Mouse (Mus musculus) gastrocnemius, adult 2 months (tissue): ENCODE measurements around the gene Scube1. TPM values are rescaled to one million over a fixed set of nuclear protein-coding genes. Genes with fewer than 3 reads are reported as not detected.

Experiments used
- DNase-seq: peaks from one replicate; pipeline ENCODE4 v3.0.0; 2022
- H3K27ac ChIP-seq: fragments of 200-600 bp; 2 replicates; pipeline ENCODE4 v1.8.1; 2022; ENCODE audit warnings: mild to moderate bottlenecking
- H3K4me3 ChIP-seq: fragments of 200-600 bp; 2 replicates; pipeline ENCODE4 v1.8.1; 2022; ENCODE audit warnings: mild to moderate bottlenecking, moderate library complexity
- CTCF ChIP-seq: fragments of 200-600 bp; IDR thresholded peaks from 2 replicates; pipeline ENCODE4 v1.8.1; 2022; ENCODE audit warnings: antibody characterized with exemption, mild to moderate bottlenecking, moderate library complexity
- intact Hi-C: fragments of 180-260 bp; cut with DNase I; formaldehyde crosslinking; loops from one replicate; pipeline ENCODE4 v1.15.1; 2025
- total RNA-seq, 2 experiments: library from RNA; stranded (reverse); gene quantifications; 2 replicates each; pipeline ENCODE4 v1.2.3; 2021

Scube1 gene
- total RNA-seq, 2 experiments from 2014 or later: 0.18 to 0.45 TPM

DNA sequence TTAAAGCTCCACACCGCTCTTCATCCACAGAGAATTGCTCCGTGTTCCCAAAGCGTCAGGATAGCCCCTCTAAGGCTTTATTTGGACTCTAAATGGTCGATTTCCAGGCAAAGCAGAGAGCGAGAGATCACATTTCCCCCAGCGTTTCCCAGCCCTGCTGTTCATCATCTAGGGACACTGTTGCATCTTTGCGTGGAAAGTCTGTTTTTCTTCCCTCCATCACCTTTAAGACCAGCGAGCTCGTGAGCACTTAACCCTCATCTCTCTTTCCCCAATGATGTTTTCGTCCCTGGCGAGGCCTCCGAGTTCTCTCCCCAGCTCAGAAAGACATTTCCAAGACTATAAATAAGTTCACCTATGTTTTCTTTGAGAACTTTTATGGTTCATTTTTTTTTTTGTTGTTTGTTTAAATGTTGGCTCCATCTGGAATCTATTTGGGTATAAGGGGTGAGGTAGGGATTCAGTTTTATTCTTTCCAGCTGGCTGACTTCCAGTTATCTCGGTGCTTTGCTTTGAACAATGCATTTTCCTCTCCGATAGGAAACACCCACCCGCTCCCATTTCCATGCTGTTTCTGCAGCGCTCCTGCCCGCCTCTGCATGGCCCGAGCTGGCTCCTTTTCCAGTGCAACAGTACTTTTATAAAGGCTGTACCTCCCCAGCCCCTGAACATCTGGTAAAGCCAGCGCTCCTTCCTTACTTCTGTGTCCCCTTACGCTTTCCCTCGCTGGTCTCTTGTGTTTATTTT lies 16.0 kb upstream of the Scube1 start:
- no peak overlapping the region for H3K4me3 ChIP-seq
- intact Hi-C loops: no loop called here
- TF ChIP-seq CTCF: no peak
- peak overlapping the region; percentile 38; the same call in 1 of the 2 replicates for H3K27ac ChIP-seq
- no peak for DNase-seq

DNA sequence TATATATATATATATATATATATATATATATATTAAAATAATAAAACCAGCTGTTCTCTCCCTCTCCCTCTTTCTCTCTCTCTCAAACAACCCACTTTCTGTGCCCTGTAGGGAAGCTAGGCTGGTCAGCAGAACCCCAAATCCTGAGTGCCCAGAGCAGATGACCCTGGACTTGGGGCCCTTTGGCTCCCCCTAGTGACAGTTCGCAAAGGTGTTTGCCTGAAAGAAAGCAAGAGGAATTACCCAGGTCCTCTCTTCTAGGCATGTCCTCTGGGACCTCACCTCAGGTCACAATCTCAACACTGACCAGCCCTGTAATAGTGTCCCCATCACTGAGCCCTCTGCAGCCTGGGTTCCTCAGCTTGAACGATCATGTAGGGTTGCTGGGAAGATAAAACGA lies 2.8 kb upstream of the Scube1 start:
- peak; percentile 63 for DNase-seq
- intact Hi-C loops: loop anchor here (1.0 kb wide), 1 partner anchor 63 kb away; no protein-coding TSS in a partner anchor
- peak; percentile 81 for TF ChIP-seq CTCF
- H3K4me3 ChIP-seq: no peak overlapping the region
- H3K27ac ChIP-seq: no peak overlapping the region

DNA sequence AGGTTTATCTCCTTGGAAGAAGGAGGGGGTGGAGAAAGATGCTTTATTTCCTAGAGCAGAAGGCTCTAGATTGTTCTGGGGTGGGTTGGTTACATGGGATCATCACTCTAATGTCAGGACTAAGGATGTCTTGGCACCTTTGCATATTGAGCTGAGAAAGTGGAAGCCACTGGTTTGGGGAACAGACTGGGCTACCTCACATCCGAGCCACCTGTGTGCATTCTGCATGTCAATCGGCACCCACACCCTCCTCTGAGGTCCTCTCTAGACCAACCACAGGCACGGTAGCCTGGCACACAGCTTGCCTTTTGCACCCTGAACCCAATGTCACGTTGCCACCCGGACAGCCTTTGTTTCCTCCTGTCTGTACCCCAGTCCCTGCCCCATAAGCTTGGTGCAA lies 1.9 kb upstream of the Scube1 start:
- H3K4me3 ChIP-seq: no peak overlapping the region
- no peak for DNase-seq
- intact Hi-C loops: loop anchor here (1.0 kb wide), 1 partner anchor 62 kb away; no protein-coding TSS in a partner anchor
- H3K27ac ChIP-seq: no peak overlapping the region
- no peak for TF ChIP-seq CTCF

DNA sequence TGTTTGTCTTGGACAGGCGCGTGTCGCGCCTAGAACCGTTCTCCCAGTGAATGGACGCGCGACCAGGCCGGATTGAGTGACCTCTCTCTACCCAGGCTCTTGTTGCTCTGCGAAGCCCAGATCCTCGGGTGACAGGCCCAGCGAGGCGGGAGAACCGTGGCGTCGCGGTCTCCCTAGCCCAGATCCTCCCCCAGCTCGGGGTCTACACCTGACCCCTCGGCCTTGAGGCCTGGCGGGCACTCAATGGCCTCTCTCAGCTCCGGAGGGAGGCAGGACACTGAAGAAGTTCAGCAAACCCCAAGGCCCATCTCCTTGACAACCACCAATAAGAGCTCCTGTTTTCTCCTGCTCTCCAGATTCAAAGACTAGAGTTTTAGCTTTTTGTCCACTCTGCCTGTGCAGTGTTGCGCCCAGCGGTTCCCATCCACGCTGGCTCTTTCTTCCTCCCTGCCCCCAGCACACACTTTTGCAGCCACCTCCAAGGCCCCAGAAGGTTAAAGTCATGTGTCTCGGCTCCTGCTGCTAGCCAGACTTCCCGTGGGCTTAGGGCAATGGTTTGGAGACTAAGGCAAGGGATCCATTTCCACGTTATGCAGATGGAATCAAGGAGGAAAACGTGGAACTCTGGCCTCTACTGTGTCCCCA lies 857 bp upstream of the Scube1 start:
- no peak for DNase-seq
- Histone ChIP-seq H3K4me3 (peak overlapping the region; percentile 81), H3K27ac (no peak overlapping the region)
- intact Hi-C loops: no loop called here
- TF ChIP-seq CTCF: no peak

DNA sequence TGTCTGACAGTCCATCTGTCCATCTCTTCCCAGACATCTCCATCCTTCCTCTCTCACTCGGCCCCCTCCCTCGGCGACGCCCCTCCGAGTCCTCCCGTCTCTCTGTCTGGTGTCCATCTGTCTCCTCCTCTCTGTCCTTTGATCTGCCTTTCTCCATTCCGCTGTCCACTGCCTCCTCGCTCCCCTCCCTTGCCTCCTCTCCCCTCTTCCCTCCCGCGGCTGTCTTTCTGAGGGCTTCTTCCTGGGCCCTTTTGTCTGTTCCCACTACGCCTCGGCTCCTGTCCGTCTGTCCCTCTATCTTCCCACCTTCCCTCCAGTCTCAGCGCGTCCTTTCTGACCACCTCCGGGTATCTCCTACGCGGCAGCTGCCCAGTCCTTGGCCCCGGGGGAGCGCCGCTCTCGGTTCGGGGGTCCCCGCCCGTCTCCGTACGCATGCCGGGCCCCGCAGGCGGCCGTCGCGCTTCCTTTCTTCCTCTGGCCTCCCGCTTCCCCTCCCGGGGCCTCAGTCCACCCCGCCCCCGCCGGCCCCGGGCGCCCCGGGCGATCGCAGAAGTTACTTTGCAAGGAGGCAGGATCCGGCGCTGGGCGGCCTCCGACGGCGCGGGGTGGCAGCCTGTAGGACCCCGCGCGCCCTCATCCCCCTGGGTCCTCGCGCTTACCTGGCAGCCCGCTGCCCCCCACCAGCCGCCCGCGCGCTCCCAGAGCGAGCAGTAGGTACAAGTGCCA lies 498 bp downstream of the Scube1 start:
- intact Hi-C loops: no loop called here
- TF ChIP-seq CTCF: no peak
- no peak for DNase-seq
- no peak overlapping the region for H3K27ac ChIP-seq
- H3K4me3 ChIP-seq: peak overlapping the region; percentile 81

DNA sequence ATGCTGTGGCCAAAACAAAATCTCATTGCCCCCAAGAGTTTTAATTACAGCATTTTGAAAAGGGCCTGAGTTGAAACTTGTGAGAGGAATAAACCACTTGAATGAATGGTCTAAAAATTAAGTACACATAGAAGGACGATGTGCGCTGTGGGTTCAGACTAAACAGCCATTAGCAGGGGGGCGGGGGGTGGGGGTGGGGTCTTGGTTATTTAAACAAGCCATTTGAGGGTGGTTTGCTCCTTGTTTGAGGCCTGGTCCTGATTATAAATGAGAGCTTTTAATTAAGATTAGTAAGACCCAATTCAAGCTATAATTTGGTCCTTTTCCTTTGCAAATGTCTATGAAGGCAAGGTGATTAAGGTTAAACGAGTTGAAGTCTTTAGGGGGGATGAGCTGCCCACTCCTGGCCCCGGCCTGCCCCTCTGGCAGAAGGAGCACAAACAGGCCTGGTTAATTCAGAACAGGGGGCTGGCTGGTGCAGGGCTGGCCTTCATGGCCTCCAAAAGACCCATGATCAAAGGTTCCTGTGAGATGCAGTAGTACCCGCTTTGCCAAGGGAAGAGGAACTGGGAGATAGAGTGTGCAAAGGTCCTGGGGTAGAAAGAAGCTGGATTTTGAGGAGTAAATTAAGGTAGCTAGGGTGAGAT lies 9.1 kb downstream of the Scube1 start:
- H3K27ac ChIP-seq: no peak overlapping the region
- intact Hi-C loops: no loop called here
- TF ChIP-seq CTCF: no peak
- DNase-seq: no peak
- H3K4me3 ChIP-seq: no peak overlapping the region

DNA sequence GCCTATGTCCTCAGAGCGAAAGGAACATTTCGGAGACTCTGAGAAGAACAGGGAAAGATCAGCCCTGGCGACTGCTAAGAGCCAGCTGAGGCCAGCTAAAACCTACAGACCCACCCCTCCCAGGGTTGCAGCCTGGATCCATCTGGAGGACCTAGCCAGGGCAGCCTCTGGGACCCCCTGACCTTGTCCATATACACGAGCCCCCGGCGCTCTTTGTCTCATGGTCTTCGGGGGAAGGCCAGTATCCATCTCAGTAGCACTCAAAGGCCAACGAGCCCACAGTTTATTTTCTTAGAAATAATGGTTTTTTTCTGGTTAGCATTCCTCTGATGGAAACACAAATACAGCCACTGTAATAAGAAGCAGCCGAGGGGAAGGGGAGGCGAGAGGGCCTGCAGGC lies 12.0 kb downstream of the Scube1 start:
- Histone ChIP-seq H3K27ac (no peak overlapping the region), H3K4me3 (no peak overlapping the region)
- intact Hi-C loops: no loop called here
- TF ChIP-seq CTCF: no peak
- DNase-seq: no peak

DNA sequence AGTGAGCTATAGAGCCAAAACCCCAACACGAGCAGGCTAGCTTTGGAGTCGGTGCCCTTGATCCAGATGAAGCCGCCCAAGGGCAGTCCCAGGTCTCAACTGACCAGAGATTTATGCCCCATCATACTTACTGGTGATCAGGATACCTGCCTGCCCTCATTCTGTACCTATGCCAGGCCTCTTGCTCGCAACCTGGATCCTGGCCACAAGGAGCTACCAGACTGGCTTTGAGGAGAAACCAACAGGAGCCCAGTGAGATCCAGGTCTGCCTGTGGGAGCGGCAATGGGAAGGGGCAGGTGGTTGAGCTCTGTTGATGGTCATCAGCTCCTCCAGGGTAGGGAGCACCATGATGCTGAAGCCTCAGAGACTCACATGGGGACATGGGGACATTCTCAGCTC lies 12.5 kb downstream of the Scube1 start:
- intact Hi-C loops: no loop called here
- H3K4me3 ChIP-seq: no peak overlapping the region
- no peak for TF ChIP-seq CTCF
- no peak for DNase-seq
- no peak overlapping the region for H3K27ac ChIP-seq

DNA sequence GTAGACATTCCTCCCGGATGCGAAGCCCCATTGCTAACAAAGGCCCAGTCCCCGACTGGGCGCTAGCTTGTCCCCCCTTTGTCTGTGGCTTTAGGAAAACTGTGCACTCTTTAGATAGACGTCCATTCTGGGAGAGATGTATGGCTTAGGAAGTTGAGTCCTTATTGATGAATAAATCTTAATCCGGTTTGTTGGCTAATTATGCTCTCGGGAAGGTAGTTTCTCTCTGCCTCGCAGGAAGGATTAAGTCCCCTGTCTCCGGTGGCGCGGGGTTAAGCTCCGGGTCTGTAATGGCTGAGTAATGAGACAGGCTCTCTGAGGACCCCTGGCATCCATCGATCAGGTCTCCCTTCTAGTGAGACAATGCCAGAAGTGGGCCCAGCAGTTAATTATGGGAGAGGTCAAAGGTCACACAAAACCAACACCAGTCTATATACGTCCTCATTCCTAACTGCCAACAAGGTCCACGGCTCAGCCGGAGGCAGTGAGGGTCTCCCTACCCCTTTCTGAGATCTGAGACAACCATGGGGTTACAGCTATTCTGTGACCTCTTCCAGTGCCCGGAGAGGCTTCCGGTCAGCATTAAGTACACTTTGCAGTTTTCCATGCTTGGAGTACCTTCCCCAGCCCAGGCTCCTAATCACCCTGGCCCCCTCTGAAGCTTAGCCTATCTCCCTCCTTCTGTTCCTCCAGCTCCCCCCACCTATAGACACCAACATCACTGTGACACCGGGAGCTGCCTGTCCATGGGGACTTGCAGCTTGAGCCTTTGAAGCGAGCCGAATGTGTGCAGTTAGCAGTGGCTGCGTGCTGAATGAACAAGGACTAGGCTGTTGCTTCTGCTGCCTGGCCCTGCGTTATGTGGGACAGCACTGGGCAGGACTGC lies 14.7 kb downstream of the Scube1 start:
- Histone ChIP-seq H3K4me3 (no peak overlapping the region), H3K27ac (no peak overlapping the region)
- DNase-seq: no peak
- intact Hi-C loops: no loop called here
- no peak for TF ChIP-seq CTCF

DNA sequence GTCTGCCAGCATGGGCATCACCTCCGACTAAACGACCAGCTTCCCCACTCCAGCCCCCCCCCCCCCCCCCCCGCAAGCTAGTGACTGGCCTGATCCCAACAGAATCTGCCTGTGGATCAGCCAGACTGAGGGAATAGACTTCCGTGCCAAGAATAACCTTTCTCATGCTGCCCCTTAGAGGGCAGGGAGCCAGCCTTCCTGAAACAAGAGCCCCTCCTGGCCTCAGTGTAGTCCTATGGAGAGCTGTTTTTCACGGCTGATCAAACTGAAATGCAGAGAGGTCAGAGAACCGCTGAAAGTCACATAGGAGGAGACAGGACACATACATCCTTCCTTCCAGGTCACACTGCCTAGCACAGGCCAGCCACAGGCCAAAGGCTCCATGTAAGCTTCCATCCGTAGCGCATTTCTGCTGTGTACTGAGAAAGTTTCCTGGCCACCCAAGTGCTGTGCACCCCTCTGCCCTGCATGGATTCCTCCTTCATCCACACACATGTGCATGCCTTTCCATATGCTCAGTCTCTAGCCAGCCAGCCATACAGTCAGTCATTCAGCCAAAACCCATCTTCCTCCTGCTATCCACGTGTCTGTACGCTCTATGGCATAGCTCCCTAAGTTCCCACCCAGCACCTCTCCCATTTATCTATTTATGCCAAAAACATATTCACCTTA lies 18.2 kb downstream of the Scube1 start:
- DNase-seq: no peak
- H3K4me3 ChIP-seq: no peak overlapping the region
- TF ChIP-seq CTCF: no peak
- no peak overlapping the region for H3K27ac ChIP-seq
- intact Hi-C loops: no loop called here

DNA sequence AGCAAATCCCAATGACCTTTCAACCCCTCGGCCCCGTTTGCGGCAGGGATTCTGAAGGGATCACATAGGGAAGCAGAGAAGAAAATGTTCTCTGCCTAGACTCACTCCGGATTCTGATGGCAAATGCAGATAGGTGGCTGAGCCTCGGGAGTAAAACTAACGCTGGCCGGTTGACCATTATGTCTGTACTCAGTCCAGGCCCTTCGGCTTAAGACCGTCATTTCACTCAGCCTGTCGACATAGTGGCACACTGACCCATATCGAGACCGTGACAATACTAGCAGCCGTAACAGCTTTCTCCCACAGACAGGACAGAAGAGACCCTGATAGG lies 24.3 kb downstream of the Scube1 start:
- H3K4me3 ChIP-seq: no peak overlapping the region
- H3K27ac ChIP-seq: no peak overlapping the region
- TF ChIP-seq CTCF: no peak
- DNase-seq: no peak
- intact Hi-C loops: no loop called here
